Mouse (Mus musculus): ENCODE results near the gene Gm16181. TPM values are rescaled to one million over a fixed set of nuclear protein-coding genes. Genes with fewer than 3 reads are reported as not detected.

Gene Gm16181
- total RNA-seq (2021): not detected
- long read RNA-seq, experiment 1: 0 reads
- long read RNA-seq, experiment 2: 0 reads

DNA sequence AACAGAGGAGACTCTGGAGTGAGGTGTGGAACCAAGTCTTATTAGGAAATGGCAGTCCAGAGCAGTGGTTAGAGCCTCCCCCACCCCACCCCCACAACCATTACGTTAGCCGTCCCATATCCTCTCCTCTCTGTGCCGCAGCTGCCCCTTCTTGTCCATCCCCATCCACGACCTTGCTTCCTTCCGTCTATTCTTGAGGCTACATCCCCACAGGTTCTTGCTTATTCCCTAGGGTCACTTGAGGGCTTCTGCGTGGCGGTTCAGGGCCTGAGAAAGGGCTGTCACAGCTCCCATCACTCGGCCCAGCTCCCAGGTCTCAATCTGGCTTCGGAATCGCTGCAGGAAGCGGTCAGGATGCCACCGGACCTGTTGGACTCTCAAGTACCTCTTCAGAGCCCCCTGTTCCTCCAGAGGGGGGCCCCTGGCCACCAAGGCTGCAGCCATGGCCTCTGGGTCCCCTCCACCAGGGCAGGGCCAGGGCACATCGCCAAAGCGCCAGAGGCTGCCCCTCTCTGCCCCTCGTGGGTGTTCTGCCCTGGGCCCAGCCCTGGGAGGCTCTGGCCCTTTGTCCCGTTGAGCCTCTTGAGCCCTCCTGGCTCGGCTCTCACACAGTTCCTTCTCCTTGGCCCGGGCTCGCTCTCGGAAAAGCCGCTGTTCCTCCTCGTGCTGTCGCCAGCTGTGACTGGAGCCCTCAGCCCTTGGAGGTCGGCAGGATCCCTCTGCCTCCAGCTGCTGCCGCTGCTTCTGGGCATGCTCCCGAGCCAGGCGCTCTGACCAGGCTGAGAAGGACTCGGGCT lies at the start of gene Gm16181:
Gm16181 (plus strand) TSS at position 679 of the 797 bp plus-strand sequence.
- no peak for DNase-seq
- intact Hi-C loops (cut with DNase I): no loop called here

DNA sequence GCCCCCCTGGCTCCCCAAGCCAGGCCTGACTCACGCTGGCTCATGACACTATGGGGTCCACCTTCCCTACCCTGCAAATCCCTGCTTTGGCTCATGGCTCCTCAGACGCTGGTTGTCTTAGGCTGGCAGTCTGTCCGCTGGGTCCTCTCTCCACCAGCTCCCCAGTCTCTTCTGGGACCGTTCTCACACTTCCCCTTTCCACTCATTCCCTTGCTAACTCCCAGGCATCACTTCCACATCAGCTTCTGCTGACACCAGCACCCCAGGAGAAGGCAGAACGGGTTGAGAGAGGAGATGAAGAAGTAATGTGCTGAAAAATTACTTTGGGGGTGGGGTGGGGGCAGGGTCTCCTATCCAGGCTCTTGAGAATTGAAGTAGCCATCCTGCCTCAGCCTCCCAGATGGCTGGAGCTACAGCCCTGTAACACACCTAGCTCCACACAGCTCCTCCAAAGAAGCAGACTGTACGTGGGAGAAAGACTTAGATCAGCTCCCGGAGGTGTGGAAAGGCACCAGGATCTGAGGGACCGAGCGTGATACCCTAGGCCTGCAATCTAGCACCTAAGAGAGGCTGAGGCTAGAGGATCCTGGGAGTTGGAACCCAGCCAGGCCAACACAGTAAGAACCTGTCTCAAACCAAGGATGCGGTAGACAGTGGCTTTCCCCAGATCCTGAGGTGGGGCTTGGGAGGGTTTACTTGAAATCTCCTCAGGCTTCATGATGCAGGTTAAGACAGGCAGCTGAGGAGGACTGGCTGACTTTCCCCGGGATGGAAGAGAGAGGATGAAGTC lies 48.0 kb upstream of the Gm16181 start:
- intact Hi-C loops (cut with DNase I): no loop called here
- DNase-seq: no peak

DNA sequence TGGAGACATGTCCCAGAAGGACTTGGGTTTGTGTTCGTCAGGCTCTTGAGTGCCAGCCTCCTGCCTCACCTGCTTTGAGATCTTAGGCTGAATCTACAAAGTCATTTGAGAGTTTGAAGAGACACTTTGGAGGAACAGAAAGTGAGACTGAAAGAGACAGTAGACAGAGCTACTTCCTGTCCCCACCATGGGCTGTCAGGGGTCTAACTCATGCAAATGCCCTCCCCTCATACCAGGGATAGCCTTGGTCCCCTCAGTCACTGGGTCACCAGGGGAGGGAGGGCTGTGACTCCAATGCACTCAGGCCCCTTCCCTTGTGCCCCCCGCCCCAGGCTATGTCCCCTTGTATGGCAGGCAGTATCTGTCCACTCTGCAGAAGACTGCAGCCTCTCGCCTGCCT lies 47.3 kb upstream of the Gm16181 start:
- DNase-seq: no peak
- intact Hi-C loops (cut with DNase I): no loop called here

DNA sequence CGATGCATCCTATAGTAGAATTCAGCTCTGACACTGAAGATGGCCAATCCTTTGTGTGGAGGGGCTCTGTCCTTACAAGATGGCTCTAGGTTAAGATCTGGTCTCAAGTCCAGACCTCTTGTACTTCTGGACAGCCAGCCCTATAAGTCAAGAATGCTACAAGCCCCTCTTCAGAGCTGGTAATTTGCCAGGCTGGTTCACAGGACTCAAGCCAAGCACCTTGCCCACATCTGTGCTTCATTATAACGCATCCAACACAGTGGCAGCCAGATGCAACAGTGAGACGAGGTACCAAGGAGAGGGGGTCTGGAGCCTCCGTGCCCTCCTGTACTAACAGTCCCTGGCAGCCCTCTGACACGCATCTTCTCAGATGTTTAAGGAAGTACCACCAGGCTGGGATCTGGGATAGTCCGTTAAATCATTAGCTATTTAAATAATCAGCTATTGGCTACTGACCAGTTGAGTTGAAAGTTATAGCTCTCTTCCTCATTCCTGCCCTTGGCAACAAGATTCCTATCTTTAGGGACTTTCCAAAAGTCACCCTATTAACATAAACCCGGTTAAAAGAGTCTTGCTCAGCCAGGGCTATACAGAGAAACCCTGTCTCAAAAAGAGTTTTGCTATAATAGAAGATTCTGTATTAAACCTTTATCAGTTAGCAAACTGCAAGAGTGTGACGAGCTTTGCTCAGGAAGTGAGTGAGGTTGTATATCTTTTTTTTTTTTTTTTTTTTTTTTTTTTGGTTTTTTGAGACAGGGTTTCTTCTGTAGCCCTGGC lies 46.2 kb upstream of the Gm16181 start:
- intact Hi-C loops (cut with DNase I): no loop called here
- DNase-seq: no peak

DNA sequence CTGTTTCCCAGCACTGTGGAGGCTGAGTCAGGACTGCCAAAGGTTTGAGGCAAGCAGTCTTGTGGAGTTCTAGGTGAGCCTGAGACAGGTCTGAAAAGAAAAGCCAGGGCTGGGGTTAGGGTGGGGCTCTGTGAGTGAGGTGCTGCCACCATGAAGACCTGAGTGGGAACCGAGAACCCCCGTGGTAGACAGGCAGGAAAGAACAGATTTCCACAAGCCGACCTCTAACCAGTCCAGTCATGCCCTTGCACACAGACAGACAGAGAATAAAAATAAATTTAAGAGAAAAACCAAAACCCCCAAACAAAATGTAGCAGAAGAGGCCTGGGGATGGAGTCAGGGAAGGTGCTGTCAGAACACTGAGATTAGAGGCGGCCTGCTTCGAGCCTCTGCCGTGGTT lies 45.3 kb upstream of the Gm16181 start:
- DNase-seq: no peak
- intact Hi-C loops (cut with DNase I): no loop called here

DNA sequence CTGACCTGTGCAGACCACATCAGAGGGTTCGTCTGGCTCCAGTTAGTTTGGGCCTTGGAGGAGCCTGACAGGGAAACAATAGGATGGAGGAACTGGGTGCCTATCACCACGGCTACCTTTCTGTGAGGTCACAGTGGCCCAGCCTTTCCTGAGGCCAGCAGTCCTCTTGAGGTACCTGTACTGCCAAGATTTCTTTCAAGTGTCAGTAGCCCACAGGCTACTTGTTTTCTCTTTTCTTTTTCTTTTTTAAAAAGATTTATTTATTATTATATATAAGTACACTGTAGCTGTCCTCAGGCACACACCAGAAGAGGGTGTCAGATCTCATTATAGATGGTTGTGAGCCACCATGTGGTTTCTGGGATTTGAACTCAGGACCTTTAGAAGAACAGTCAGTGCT lies 44.7 kb upstream of the Gm16181 start, which contains the start of gene Aif1:
Aif1 (minus strand) TSS at position 101 of the 400 bp plus-strand sequence.
- no peak for DNase-seq
- intact Hi-C loops (cut with DNase I): no loop called here

DNA sequence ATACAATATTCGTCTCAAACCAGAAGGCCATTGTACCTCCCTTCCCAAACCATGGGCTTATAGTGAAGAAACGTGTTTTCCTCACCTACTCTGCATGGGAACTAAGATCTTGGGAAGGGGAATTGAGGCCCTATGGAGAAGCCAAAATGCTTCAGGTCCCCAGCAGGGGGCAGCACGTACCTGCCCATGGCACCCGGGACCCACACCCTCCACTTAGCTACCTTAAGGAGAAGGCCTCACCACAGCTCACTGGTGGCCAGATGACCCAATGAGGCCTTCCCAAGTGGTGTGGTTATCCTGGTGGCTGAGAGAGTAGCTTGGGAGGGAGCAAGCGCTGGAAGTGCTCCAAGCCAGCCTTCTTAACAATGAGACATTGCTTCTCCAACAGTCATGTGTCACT lies 42.1 kb upstream of the Gm16181 start:
- DNase-seq: peak; percentile 72 to 74
- intact Hi-C loops (cut with DNase I): loop anchor here (2.0 kb wide), 2 partner anchors 16 to 54 kb away; partner anchors contain the start of genes Atp6v1g2 and Ltb

DNA sequence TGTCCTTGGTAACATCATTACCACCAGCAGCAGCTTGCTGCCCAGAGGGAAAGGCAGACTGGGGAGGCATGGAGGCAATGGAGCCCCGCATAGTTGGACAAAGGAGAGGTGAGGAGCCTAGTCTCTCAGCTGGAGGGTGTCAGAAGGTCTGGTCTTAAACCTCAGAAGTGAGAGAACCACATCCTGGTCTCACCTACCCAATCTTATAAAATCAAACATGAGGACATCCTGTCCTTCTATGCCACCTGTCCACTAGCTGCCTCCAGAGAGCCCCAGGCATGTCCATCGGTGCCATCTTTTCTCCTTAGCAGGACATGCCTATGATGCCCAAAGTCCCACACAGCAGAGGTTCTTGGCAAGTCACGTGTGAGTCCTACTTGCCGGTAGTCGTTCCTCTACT lies 40.5 kb upstream of the Gm16181 start:
- intact Hi-C loops (cut with DNase I): no loop called here
- DNase-seq: no peak

DNA sequence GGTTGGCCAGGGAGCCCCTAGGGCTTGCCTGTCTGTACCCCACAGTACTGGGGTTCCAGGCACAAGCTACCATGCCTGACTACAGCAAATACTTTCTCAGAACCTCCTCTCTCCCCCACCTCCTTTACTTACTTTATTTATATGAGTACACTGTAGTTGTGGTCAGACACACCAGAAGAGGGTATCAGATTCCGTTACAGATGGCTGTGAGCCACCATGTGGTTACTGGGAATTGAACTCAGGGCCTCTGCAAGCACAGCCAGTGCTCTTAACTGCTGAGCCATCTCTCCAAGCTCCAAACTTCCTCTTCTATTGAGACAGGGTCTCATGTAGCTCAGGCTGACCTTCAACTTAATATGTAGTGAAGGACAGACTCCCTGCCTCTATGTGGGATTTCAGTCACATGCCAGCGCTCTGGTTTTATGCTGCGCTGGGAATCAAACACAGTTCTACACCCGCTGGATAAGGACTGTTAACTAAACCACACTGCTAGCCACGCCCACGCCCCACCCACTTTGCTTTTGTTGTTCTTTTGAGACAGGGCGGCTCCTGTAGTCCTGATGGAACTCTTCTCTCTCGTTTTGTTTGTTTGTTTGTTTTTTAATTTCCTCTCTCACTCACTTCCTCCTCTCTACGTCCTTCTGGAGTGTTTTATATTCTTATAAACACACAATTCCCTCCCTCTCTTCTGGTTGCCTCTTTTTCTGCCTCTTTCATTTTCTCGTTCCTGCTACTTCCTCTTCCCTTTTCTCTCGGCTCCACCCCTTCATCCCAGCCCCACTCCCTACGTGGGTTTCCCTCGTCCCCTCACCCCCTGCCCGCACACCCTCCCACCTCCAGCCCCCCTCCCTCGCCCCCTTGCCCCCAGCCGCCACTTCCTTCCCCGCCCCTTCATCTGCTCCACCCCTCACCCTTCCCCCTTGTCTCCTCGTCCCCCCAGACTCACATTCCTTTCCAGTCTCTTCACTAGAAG lies 34.7 kb upstream of the Gm16181 start:
- DNase-seq: peak; percentile 71 to 72
- intact Hi-C loops (cut with DNase I): no loop called here

DNA sequence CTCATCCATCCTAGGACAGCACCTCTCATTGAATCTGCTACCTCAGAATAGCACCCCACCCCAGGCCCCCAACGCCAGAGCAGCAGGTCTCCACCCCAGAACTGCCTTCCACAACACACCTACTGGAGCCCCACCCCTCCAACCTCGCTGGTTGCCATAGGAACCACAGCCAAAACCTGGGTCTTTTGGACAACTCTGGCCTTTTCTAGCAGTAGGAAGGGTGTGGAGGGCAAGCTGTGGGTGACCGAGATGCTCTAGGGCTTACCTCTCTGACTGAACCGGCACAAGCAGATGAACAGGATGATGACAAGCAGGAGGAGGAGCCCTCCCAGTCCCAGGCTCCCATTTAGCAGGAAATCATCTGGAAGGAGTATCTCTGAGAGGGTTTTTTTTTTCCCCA lies 34.0 kb upstream of the Gm16181 start:
- no peak for DNase-seq
- intact Hi-C loops (cut with DNase I): no loop called here

DNA sequence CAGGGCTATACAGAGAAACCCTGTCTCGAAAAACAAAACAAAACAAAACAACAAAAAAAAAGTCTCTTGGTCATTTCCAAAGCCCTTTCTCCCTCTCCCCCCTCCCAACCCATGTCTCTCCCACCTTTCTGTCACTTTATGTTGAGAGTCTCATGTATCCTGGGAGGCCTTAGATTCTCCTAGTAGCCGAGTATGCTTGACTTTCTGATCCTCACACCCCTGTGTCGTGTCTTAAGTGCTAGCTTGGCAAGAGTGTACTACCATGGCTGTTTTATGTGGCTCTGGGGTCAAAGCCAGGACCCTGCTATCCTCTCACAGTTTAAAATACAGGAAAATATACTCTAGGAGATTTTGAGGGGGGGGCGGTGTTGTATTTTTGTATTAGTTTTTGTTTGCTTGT lies 33.3 kb upstream of the Gm16181 start:
- intact Hi-C loops (cut with DNase I): no loop called here
- DNase-seq: no peak

DNA sequence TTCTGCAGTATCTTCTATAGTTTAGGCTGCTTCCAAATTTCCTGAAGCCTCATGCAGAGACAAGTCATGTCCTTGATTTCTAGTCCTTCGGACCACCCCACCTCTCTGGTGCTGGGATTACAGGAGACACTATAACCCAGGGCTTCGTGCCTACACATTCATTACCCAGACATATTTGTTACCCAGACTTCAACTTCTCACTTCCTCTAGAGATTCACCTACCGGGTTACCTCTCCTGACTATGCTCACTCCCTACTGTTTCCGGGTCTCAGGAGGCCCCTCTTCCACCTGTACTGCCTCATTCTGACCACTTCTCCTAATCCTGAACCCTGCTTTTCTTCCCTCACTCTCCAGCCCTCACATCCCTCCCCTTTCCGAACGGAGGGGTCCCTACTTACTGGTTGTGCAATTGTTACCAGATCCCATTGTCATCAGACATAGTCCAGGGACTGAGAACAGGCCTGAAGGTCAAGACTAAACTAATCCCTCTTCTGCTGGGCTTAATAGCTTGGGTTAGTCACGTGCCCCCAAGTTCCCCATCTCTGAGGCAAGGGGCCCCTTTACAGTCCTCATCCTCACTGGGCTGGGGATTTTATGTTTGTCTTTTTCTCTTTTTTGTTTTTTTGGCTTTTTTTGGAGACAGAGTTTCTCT lies 32.5 kb upstream of the Gm16181 start, which contains the start of gene Lst1:
Lst1 (minus strand) TSS at position 481 of the 652 bp plus-strand sequence.
- intact Hi-C loops (cut with DNase I): no loop called here
- no peak for DNase-seq

DNA sequence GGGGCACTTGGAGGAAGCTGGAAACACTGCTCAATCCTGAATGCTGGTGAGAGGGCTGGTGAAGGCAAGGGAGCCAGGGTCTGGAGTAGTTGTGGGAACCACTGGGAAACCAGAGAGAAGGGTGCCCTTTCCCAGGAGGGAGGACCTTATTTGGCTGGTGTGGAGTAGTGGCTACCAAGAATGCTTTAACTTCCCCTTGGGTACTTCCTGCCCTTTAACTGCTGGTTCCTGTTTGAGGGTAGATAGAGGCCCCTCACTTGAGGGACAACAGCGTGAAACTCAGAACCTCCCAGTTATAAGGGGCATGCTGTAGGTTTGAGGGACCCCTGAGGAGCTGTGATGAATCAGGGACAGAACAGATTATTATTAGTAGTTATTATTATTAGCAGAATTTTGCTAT lies 31.4 kb upstream of the Gm16181 start:
- intact Hi-C loops (cut with DNase I): no loop called here
- no peak for DNase-seq

DNA sequence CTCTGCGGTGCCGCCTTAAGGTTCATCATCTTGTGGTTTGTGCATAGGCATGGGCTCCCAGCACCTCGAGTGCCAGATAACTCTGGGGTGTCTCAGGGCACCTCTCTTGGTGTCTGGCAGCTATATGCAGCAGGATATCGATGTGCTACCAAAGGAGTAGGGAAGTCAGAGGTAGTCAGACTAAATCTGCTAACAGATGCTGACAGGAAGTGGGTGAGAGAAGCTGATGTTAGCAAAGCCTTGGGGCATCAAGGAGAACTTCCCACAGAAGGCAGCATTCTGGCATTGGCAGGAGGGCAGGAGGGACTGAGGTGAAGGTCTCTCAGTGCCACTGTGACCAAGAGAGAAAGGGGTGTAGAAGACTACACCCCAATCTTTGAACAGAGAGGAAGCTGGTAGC lies 30.5 kb upstream of the Gm16181 start:
- DNase-seq: no peak
- intact Hi-C loops (cut with DNase I): no loop called here

DNA sequence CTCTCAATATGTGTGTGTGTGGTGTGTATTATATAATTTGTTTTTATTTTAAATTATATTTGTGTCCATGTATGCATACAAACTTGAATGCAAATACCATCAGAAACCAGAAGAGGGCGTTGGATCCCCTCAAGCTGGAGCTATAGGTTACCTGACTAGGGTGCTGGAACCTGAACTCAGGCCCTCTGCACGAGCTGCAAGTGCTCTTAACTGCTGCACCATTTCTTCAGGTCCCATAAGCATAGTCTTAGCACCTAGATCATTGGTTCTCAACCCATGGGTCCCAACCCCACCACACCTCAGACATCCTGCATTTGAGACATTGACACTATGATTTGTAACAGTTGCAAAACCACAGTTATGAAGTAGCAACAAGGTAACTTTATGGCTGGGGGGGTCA lies 28.9 kb upstream of the Gm16181 start:
- no peak for DNase-seq
- intact Hi-C loops (cut with DNase I): no loop called here

DNA sequence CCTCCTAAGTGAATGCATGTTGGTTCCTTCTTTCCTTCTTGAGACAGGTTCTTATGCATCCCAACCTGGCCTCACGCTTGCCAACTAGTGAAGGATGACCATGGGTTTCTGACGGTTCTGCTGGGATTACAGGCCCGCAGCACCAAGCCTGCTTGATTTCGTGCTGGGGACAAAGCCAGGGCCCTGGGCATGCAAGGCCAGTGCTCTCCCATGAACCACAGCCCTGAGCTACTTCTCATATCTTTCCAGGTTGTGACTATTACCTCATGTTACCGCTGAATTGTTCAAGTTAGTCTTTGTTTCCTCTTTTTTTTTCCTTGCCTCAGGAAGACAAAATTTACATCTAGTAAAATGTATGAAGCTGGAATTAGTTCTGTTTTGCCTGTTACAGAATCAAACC lies 27.7 kb upstream of the Gm16181 start:
- DNase-seq: no peak
- intact Hi-C loops (cut with DNase I): no loop called here

DNA sequence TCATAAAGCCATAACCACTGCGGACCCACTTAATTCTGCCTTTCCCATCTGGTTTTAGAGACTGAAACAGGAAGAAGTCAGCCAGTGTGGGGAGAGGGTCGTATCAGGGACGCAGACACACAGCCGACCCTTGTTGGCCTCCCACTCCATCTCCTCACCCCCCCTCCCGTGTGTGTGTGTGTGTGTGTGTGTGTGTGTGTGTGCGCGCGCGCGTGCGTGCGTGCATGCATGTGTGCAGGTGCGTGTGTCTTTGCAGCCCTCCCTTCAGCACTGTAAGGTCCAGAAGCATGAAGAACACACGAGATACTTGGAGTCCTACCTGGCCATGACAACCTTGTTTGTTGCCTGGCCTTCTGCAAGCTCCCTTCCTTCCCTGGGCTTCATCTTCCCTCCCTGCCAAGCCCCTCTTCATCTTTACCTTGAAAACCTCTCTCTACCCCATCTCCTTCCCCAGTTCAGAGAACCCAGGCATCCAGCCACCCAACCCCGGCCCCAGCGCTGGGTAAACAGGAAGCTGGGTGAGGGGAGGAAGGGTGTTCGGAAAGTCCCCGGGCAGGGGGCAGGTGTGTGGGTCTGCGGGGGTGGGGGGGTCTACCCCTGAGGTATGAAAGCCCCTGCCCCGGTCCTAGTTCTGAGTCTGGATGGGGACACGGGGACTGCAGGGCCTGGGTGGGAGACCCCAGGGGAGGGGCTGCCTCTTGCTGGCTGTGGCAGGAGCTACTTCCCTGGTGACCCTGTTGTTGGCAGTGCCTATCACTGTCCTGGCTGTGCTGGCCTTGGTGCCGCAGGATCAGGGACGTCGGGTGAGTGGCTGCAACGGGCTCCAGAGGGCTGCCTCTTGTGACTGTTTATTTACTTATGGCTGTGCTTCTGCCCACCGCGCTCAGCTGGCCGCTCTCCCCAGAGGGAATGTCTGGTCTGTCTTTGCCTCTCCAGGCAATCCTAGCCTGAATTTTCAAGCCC lies 26.5 kb upstream of the Gm16181 start, which contains the start of gene Ltb:
Ltb (plus strand) TSS at position 559 of the 963 bp plus-strand sequence.
- intact Hi-C loops (cut with DNase I): loop anchor here (2.0 kb wide), 1 partner anchor 15 kb away; no protein-coding TSS in a partner anchor

More for the DNA sequence above, 26.5 kb upstream of the Gm16181 start, which contains the start of gene Ltb:
- no peak for DNase-seq
